Mouse (Mus musculus): ENCODE measurements around the gene Mymk. TPM values are rescaled to one million over a fixed set of nuclear protein-coding genes. Genes with fewer than 3 reads are reported as not detected.

Mymk gene
- polyA plus RNA-seq, 1 experiment from 2014 or later = not detected

GRCm38 (mm10) chr2:27044641-27045040, 27.3 kb downstream of the Mymk start:
- Histone ChIP-seq H3K27ac (no peak overlapping the region), H3K4me3 (no peak overlapping the region), H3K27me3 (ENCODE audit: poor library complexity, severe bottlenecking) (peaks cover 11% of the 10 kb centered on the region), H3K36me3 (replicated peaks) (no peaks in the 10 kb centered on the region), H3K9me3 (no peaks in the 10 kb centered on the region), H3K4me1 (peaks cover 5% of the 10 kb centered on the region)
- no peak for DNase-seq (ENCODE audit: extremely low spot score, low spot score)
- 78% methylated on average over 3 of the region's 3 CpGs for WGBS

- WGBS = 75% methylated on average over 4 of the region's 4 CpGs
- no peak overlapping the region for H3K4me3 ChIP-seq
- H3K27me3 ChIP-seq (ENCODE audit: poor library complexity, severe bottlenecking) = peaks cover 11% of the 10 kb centered on the region
- H3K4me1 ChIP-seq = peaks cover 1% of the 10 kb centered on the region; the same call in 1 of the 2 replicates
- H3K36me3 ChIP-seq (replicated peaks) = no peaks in the 10 kb centered on the region
- H3K27ac ChIP-seq = no peak overlapping the region
- DNase-seq (ENCODE audit: extremely low spot score, low spot score) = no peak
- no peaks in the 10 kb centered on the region for H3K9me3 ChIP-seq
Observed at GRCm38 (mm10) chr2:27044166-27044565, 27.8 kb downstream of the Mymk start.

DNA sequence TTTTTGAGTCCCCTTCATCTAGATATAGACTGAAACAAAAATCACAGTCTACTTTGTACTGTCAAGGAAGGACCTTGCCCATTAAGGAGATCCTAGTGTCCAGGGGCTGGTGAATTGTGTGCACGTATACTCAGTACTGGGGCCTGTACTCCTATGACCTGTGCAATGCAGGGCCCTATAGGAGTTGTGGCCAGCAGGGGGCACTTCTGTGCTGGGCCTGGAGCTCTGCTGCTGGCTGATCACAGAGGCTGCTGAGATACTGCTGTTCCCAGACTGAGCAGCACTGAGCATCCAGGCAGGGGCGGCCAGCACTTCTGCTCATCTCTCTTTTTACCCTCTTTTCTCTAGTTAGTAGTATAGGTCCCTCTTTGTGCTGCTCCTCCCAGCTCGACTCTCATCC, 28.5 kb downstream of the Mymk start:
- Histone ChIP-seq H3K36me3 (replicated peaks) (no peaks in the 10 kb centered on the region), H3K27ac (no peak overlapping the region), H3K9me3 (no peaks in the 10 kb centered on the region), H3K4me3 (no peak overlapping the region), H3K4me1 (peaks cover 5% of the 10 kb centered on the region; the same call in 1 of the 2 replicates), H3K27me3 (ENCODE audit: poor library complexity, severe bottlenecking) (peaks cover 11% of the 10 kb centered on the region)
- peak; percentile 71 for DNase-seq (ENCODE audit: extremely low spot score, low spot score)
- WGBS = 37% methylated on average over 3 of the region's 3 CpGs

- no peak for DNase-seq (ENCODE audit: extremely low spot score, low spot score)
- WGBS = 72% methylated on average over 8 of the region's 8 CpGs
Observed at GRCm38 (mm10) chr2:27042131-27042844, 29.7 kb downstream of the Mymk start.

GRCm38 (mm10) chr2:27039286-27039685, 32.7 kb downstream of the Mymk start:
- no peaks in the 10 kb centered on the region for H3K9me3 ChIP-seq
- WGBS = 15% methylated on average over 1 of the region's 1 CpGs
- no peak overlapping the region for H3K4me3 ChIP-seq
- no peaks in the 10 kb centered on the region; the same call in 1 of the 2 replicates for H3K27me3 ChIP-seq (ENCODE audit: poor library complexity, severe bottlenecking)
- no peaks in the 10 kb centered on the region for H3K36me3 ChIP-seq (replicated peaks)
- H3K4me1 ChIP-seq = peaks cover 12% of the 10 kb centered on the region
- H3K27ac ChIP-seq = no peak overlapping the region
- no peak for DNase-seq (ENCODE audit: extremely low spot score, low spot score)

More at GRCm38 (mm10) chr2:27042131-27042844, 29.7 kb downstream of the Mymk start:
- Histone ChIP-seq H3K27me3 (ENCODE audit: poor library complexity, severe bottlenecking) (peaks cover 11% of the 10 kb centered on the region), H3K4me3 (no peak overlapping the region), H3K36me3 (replicated peaks) (no peaks in the 10 kb centered on the region), H3K9me3 (no peaks in the 10 kb centered on the region), H3K4me1 (peaks cover 6% of the 10 kb centered on the region), H3K27ac (no peak overlapping the region; the same call in 1 of the 2 replicates)

GRCm38 (mm10) chr2:27038596-27038995, 33.4 kb downstream of the Mymk start:
- Histone ChIP-seq H3K27me3 (ENCODE audit: poor library complexity, severe bottlenecking) (no peaks in the 10 kb centered on the region; the same call in 1 of the 2 replicates), H3K9me3 (no peaks in the 10 kb centered on the region), H3K27ac (no peak overlapping the region), H3K36me3 (replicated peaks) (no peaks in the 10 kb centered on the region), H3K4me3 (no peak overlapping the region; the same call in 1 of the 2 replicates), H3K4me1 (peaks cover 12% of the 10 kb centered on the region)
- peak; percentile 64 for DNase-seq (ENCODE audit: extremely low spot score, low spot score)
- 7% methylated on average over 3 of the region's 3 CpGs for WGBS

GRCm38 (mm10) chr2:27037008-27037407, 35.0 kb downstream of the Mymk start:
- Histone ChIP-seq H3K9me3 (no peaks in the 10 kb centered on the region), H3K27me3 (ENCODE audit: poor library complexity, severe bottlenecking) (no peaks in the 10 kb centered on the region; the same call in 1 of the 2 replicates), H3K4me1 (peaks cover 12% of the 10 kb centered on the region), H3K4me3 (no peak overlapping the region), H3K36me3 (replicated peaks) (no peaks in the 10 kb centered on the region), H3K27ac (no peak overlapping the region)
- WGBS = 52% methylated on average over 4 of the region's 4 CpGs
- no peak for DNase-seq (ENCODE audit: extremely low spot score, low spot score)

- Histone ChIP-seq H3K36me3 (replicated peaks) (no peaks in the 10 kb centered on the region), H3K4me3 (no peak overlapping the region), H3K27me3 (ENCODE audit: poor library complexity, severe bottlenecking) (no peaks in the 10 kb centered on the region; the same call in 1 of the 2 replicates), H3K27ac (no peak overlapping the region), H3K9me3 (no peaks in the 10 kb centered on the region), H3K4me1 (peaks cover 12% of the 10 kb centered on the region)
- 80% methylated on average over 3 of the region's 3 CpGs for WGBS
- DNase-seq (ENCODE audit: extremely low spot score, low spot score) = no peak
Observed at GRCm38 (mm10) chr2:27036003-27036402, 36.0 kb downstream of the Mymk start.

- Histone ChIP-seq H3K27me3 (ENCODE audit: poor library complexity, severe bottlenecking) (peaks cover 17% of the 10 kb centered on the region), H3K4me3 (no peak overlapping the region), H3K36me3 (replicated peaks) (no peaks in the 10 kb centered on the region), H3K4me1 (peaks cover 17% of the 10 kb centered on the region), H3K27ac (no peak overlapping the region), H3K9me3 (no peaks in the 10 kb centered on the region)
- 82% methylated on average over 2 of the region's 2 CpGs for WGBS
- no peak for DNase-seq (ENCODE audit: extremely low spot score, low spot score)
Observed at GRCm38 (mm10) chr2:27032361-27032760, 39.6 kb downstream of the Mymk start.

- Histone ChIP-seq H3K27ac (no peak overlapping the region), H3K4me1 (peaks cover 21% of the 10 kb centered on the region), H3K9me3 (no peaks in the 10 kb centered on the region), H3K27me3 (ENCODE audit: poor library complexity, severe bottlenecking) (peaks cover 28% of the 10 kb centered on the region), H3K4me3 (peak overlapping the region; percentile 52), H3K36me3 (replicated peaks) (no peaks in the 10 kb centered on the region)
- 81% methylated on average over 4 of the region's 4 CpGs for WGBS
- DNase-seq (ENCODE audit: extremely low spot score, low spot score) = no peak
Observed at GRCm38 (mm10) chr2:27028437-27029015, 43.5 kb downstream of the Mymk start.

DNA sequence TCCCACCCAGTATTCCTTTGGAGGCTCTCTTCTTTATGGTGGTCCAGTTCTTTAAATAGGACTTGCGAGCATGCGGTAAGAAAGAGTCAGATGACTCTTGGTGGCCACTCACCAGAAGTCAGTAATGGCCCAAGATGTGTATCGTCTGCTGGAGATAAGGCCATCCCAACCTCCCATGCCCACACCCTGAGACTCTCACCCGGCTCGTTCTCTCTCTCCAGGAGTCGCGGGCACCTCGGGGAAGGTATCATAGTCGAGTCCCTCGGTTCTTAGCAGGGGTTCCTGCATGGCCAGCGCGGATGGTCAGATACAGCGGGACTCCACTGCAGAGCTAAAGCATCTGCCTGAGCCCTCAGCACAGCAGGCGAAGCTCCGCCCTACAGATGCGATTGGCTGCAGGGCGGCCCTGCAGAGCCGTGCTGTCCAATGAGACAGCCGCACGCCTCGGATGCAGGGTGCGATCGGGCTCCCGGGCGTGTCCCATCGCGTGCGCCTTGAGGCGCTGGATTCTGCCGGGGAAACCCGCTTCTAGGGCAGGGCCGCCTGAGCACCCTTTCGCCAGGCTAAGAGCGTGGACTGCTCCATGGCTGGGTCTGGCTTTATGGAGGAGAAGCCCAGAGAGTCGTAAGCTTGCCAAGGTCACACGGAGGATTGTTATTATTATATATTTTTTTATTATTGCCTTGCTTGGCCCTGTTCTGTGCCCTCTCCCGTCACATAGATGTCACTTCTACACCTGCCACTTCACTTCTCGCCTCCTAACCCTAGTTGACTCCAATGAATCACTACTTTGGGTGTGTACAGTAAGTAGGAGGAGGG, 44.2 kb downstream of the Mymk start, which contains the start of gene Slc2a6:
Slc2a6 (minus strand) TSS at position 381 of the 819 bp plus-strand sequence.
- no peaks in the 10 kb centered on the region for H3K9me3 ChIP-seq
- H3K27ac ChIP-seq = peak within 1 kb of the TSS; percentile 65
- peaks cover 28% of the 10 kb centered on the region for H3K27me3 ChIP-seq (ENCODE audit: poor library complexity, severe bottlenecking)
- H3K4me1 ChIP-seq = peaks cover 24% of the 10 kb centered on the region
- WGBS = 3% methylated on average over 38 of the region's 38 CpGs
- no peaks in the 10 kb centered on the region for H3K36me3 ChIP-seq (replicated peaks)
- H3K4me3 ChIP-seq = peak within 1 kb of the TSS; percentile 52
- DNase-seq (ENCODE audit: extremely low spot score, low spot score) = peak; percentile 82

DNA sequence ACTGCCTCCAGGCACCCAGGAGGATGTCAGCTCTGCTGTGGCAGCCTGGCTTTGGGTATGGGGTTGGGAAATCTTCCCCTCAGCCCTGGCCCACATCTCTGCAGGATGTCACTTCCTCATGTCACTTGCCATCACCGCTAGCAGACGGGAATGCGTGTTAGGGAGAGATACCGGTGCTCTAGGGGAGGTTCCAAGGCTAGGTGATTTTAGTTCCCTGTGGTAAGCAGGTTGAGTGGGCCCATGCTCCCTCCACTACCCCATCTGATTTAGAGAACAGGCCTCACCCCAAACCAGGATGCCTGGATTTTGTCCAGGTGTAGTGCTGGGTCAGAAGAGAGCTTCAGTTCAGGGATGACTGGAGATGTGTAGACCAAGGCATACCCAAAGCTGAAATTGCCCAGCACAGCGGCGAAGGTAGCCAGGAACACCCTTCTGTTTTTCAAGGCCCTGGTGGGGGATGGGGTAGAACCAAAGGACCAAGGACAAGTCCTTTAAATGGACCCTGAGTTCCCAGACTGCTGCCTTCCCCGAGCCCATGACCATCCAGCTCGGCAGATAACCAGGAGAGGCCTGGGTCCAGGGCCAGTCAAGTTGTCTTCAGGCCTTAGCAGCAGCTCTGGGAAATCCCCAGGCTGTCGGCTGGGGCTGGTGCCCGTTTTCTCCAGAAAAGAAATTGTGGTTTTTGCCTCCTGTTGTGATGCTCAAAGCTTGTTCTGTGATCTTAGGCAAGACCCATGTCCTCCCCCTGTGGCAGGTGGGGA, 44.9 kb downstream of the Mymk start:
- H3K4me3 ChIP-seq = peak overlapping the region; percentile 52
- H3K27ac ChIP-seq = no peak overlapping the region

More for the DNA sequence above, 44.9 kb downstream of the Mymk start:
- Histone ChIP-seq H3K9me3 (no peaks in the 10 kb centered on the region), H3K36me3 (replicated peaks) (no peaks in the 10 kb centered on the region), H3K4me1 (peaks cover 24% of the 10 kb centered on the region), H3K27me3 (ENCODE audit: poor library complexity, severe bottlenecking) (peaks cover 28% of the 10 kb centered on the region)
- WGBS = 72% methylated on average over 10 of the region's 10 CpGs
- no peak for DNase-seq (ENCODE audit: extremely low spot score, low spot score)
